Mouse (Mus musculus) midbrain, embryonic 11.5 days (tissue): Measurements from ENCODE around the gene Prkaa1. TPM values are rescaled to one million over a fixed set of nuclear protein-coding genes. Genes with fewer than 3 reads are reported as not detected.

Source experiments
- ATAC-seq: fragments of 200-750 bp; cut with Nextera tagmentation; 2 replicates; pipeline ENCODE4 v1.8.0; 2017; ENCODE audit warnings: moderate TSS enrichment, moderate library complexity; ENCODE audit not compliant: low FRiP score
- DNase-seq: peaks from one replicate; pipeline ENCODE4 v3.0.0; 2015; ENCODE audit warnings: low spot score; ENCODE audit errors: missing footprints
- H3K27ac ChIP-seq: fragments of 300-500 bp; sonication (generic); 2 replicates; pipeline ENCODE4 v1.5.1; 2014; ENCODE audit warnings: low read depth, low read length
- H3K27me3 ChIP-seq: fragments of 300-500 bp; sonication (generic); 2 replicates; pipeline ENCODE4 v1.6.1; 2014; ENCODE audit warnings: mild to moderate bottlenecking, low read length, moderate library complexity, mixed read lengths; ENCODE audit not compliant: control insufficient read depth, insufficient read depth
- H3K36me3 ChIP-seq: fragments of 300-500 bp; sonication (generic); 2 replicates; pipeline ENCODE4 v1.6.1; 2014; ENCODE audit warnings: mild to moderate bottlenecking, low read length, moderate library complexity, mixed read lengths; ENCODE audit not compliant: control insufficient read depth, insufficient read depth
- H3K4me1 ChIP-seq: fragments of 300-500 bp; sonication (generic); 2 replicates; pipeline ENCODE4 v1.6.1; 2014; ENCODE audit warnings: low read length; ENCODE audit not compliant: control insufficient read depth, insufficient read depth
- H3K4me2 ChIP-seq: fragments of 300-500 bp; sonication (generic); 2 replicates; pipeline ENCODE4 v1.6.1; 2014; ENCODE audit warnings: mild to moderate bottlenecking, moderate library complexity
- H3K4me3 ChIP-seq: fragments of 300-500 bp; sonication (generic); 2 replicates; pipeline ENCODE4 v1.5.1; 2014; ENCODE audit warnings: low read depth, low read length
- H3K9ac ChIP-seq: fragments of 300-500 bp; sonication (generic); 2 replicates; pipeline ENCODE4 v1.6.1; 2014; ENCODE audit warnings: low read length
- H3K9me3 ChIP-seq: fragments of 300-500 bp; sonication (generic); 2 replicates; pipeline ENCODE4 v1.6.1; 2016; ENCODE audit warnings: low read length; ENCODE audit not compliant: control insufficient read depth
- WGBS: fragments of 180-500 bp; shearing (Covaris S2); extraction: QIAGEN DNeasy Blood & Tissue Kit; methylation state at CpG from one replicate; pipeline ENCODE4 v1.1.7; 2014; 5-methylcytosine and 5-hydroxymethylcytosine counted together
- polyA plus RNA-seq: library from polyadenylated mRNA; unstranded; fragments of >200 nt; fragmentation: Nextera tagmentation; extraction: Ambion mirVana; gene quantifications from 2 replicates; pipeline ENCODE4 v1.2.1, GENCODE M21; 2014

Gene Prkaa1
- polyA plus RNA-seq, 1 experiment from 2014 or later: 20.3 TPM

GRCm38 (mm10) chr15:5139366-5139765 is 4.3 kb upstream of the Prkaa1 start:
- H3K4me3 ChIP-seq: no peak overlapping the region
- 85% methylated on average over 2 of the region's 2 CpGs for WGBS
- no peak overlapping the region for H3K4me2 ChIP-seq
- no peaks in the 10 kb centered on the region for H3K4me1 ChIP-seq
- H3K27me3 ChIP-seq: no peaks in the 10 kb centered on the region
- no peaks in the 10 kb centered on the region for H3K9me3 ChIP-seq
- H3K36me3 ChIP-seq: no peaks in the 10 kb centered on the region
- no peak overlapping the region for H3K27ac ChIP-seq
- H3K9ac ChIP-seq: no peak overlapping the region
- no peak for ATAC-seq
- DNase-seq: no peak

- H3K27ac ChIP-seq: no peak overlapping the region
- H3K4me2 ChIP-seq: no peak overlapping the region
- no peaks in the 10 kb centered on the region for H3K9me3 ChIP-seq
- no peak overlapping the region for H3K4me3 ChIP-seq
- no peak overlapping the region for H3K9ac ChIP-seq
- ATAC-seq: no peak
- peaks cover 3% of the 10 kb centered on the region; the same call in 1 of the 2 replicates for H3K4me1 ChIP-seq
- DNase-seq: no peak
- WGBS: 88% methylated on average over 7 of the region's 7 CpGs
- H3K36me3 ChIP-seq: no peaks in the 10 kb centered on the region
- no peaks in the 10 kb centered on the region for H3K27me3 ChIP-seq
Measured at GRCm38 (mm10) chr15:5139863-5140262, 3.8 kb upstream of the Prkaa1 start.

- Histone ChIP-seq H3K36me3 (no peaks in the 10 kb centered on the region), H3K27ac (no peak overlapping the region), H3K9ac (no peak overlapping the region), H3K27me3 (no peaks in the 10 kb centered on the region), H3K9me3 (no peaks in the 10 kb centered on the region), H3K4me1 (peaks cover 8% of the 10 kb centered on the region), H3K4me2 (no peak overlapping the region), H3K4me3 (no peak overlapping the region)
- ATAC-seq (no peak), DNase-seq (no peak)
Measured at GRCm38 (mm10) chr15:5140357-5140756, 3.3 kb upstream of the Prkaa1 start.

- H3K27me3 ChIP-seq: no peaks in the 10 kb centered on the region
- H3K27ac ChIP-seq: no peak overlapping the region
- no peak overlapping the region for H3K4me3 ChIP-seq
- no peak overlapping the region for H3K4me2 ChIP-seq
- H3K36me3 ChIP-seq: no peaks in the 10 kb centered on the region
- 67% methylated on average over 5 of the region's 5 CpGs for WGBS
- H3K4me1 ChIP-seq: peaks cover 9% of the 10 kb centered on the region
- ATAC-seq: no peak
- no peaks in the 10 kb centered on the region for H3K9me3 ChIP-seq
- DNase-seq: no peak
- no peak overlapping the region for H3K9ac ChIP-seq
Measured at GRCm38 (mm10) chr15:5142047-5142446, 1.6 kb upstream of the Prkaa1 start.

GRCm38 (mm10) chr15:5142714-5143113 is 947 bp upstream of the Prkaa1 start:
- no peak overlapping the region for H3K4me2 ChIP-seq
- peaks cover 9% of the 10 kb centered on the region for H3K4me1 ChIP-seq
- no peak overlapping the region for H3K27ac ChIP-seq
- 74% methylated on average over 5 of the region's 5 CpGs for whole genome bisulfite sequencing
- ATAC-seq (no peak), DNase-seq (no peak)
- H3K4me3 ChIP-seq: no peak overlapping the region
- H3K9ac ChIP-seq: no peak overlapping the region
- no peaks in the 10 kb centered on the region for H3K36me3 ChIP-seq
- H3K9me3 ChIP-seq: no peaks in the 10 kb centered on the region
- no peaks in the 10 kb centered on the region for H3K27me3 ChIP-seq

GRCm38 (mm10) chr15:5144021-5144778 is 539 bp downstream of the Prkaa1 start:
- H3K9me3 ChIP-seq: no peaks in the 10 kb centered on the region
- peak overlapping the region; percentile 85 for H3K4me3 ChIP-seq
- peak overlapping the region; percentile 67 for H3K4me2 ChIP-seq
- peaks cover 9% of the 10 kb centered on the region for H3K4me1 ChIP-seq
- H3K27ac ChIP-seq: peak overlapping the region; percentile 89
- peak overlapping the region; percentile 89 for H3K9ac ChIP-seq
- no peaks in the 10 kb centered on the region for H3K27me3 ChIP-seq
- DNase-seq: peak; percentile 97
- H3K36me3 ChIP-seq: no peaks in the 10 kb centered on the region
- 3% methylated on average over 46 of the region's 61 CpGs for WGBS
- peak; percentile 95 for ATAC-seq

GRCm38 (mm10) chr15:5145196-5145945 is 1.7 kb downstream of the Prkaa1 start:
- 46% methylated on average over 9 of the region's 9 CpGs for WGBS
- Histone ChIP-seq H3K9ac (peak overlapping the region; percentile 36; the same call in 1 of the 2 replicates), H3K4me3 (peak overlapping the region; percentile 85), H3K36me3 (no peaks in the 10 kb centered on the region), H3K27ac (no peak overlapping the region), H3K4me2 (peak overlapping the region; percentile 67), H3K9me3 (no peaks in the 10 kb centered on the region), H3K4me1 (peaks cover 9% of the 10 kb centered on the region), H3K27me3 (no peaks in the 10 kb centered on the region)
- ATAC-seq (no peak), DNase-seq (no peak)

- no peak overlapping the region for H3K4me3 ChIP-seq
- no peaks in the 10 kb centered on the region for H3K36me3 ChIP-seq
- 92% methylated on average over 4 of the region's 4 CpGs for WGBS
Measured at GRCm38 (mm10) chr15:5149187-5149586, 5.5 kb downstream of the Prkaa1 start.

GRCm38 (mm10) chr15:5152171-5152570 is 8.5 kb downstream of the Prkaa1 start:
- no peak overlapping the region for H3K9ac ChIP-seq
- WGBS: 95% methylated on average over 6 of the region's 6 CpGs
- H3K27ac ChIP-seq: no peak overlapping the region
- no peaks in the 10 kb centered on the region for H3K27me3 ChIP-seq
- no peaks in the 10 kb centered on the region for H3K36me3 ChIP-seq
- H3K4me2 ChIP-seq: no peak overlapping the region
- H3K9me3 ChIP-seq: no peaks in the 10 kb centered on the region
- H3K4me1 ChIP-seq: no peaks in the 10 kb centered on the region
- no peak overlapping the region for H3K4me3 ChIP-seq
- ATAC-seq (no peak), DNase-seq (no peak)

More at GRCm38 (mm10) chr15:5149187-5149586, 5.5 kb downstream of the Prkaa1 start:
- H3K4me1 ChIP-seq: peaks cover 9% of the 10 kb centered on the region
- H3K9ac ChIP-seq: no peak overlapping the region
- no peak for ATAC-seq
- H3K27me3 ChIP-seq: no peaks in the 10 kb centered on the region
- no peaks in the 10 kb centered on the region for H3K9me3 ChIP-seq
- DNase-seq: no peak
- H3K4me2 ChIP-seq: no peak overlapping the region
- no peak overlapping the region for H3K27ac ChIP-seq
